Mouse (Mus musculus): ENCODE measurements around the gene Dnah6. TPM values are rescaled to one million over a fixed set of nuclear protein-coding genes. Genes with fewer than 3 reads are reported as not detected.

Dnah6 gene
- total RNA-seq, 2 experiments from 2014 or later = 0.22 to 0.45 TPM

- no peak for DNase-seq
- intact Hi-C loops (cut with DNase I) = no loop called here
Observed at GRCm38 (mm10) chr6:73162958-73163357, 58.5 kb downstream of the Dnah6 start.

- intact Hi-C loops (cut with DNase I) = no loop called here
- DNase-seq = no peak
Observed at GRCm38 (mm10) chr6:73161338-73161737, 60.1 kb downstream of the Dnah6 start.

DNA sequence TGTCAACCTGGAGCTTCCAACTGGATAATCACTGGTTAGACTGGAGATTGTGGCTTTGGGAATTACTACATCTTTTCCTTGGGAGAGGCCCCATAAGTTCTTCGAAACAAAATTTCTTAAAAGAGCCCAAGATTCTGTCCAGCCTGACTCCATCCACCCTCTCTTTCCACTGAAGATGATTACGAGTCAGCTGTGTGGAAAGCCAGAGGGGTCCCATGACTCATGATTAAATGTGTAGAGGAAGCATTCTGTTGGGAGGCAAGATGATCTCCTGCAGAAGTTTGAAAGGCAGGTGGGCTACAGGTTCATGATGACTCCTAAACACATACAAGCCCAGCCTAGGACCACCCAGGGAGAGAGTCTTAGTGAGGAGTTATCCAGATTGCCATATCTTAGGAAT, 66.0 kb downstream of the Dnah6 start:
- DNase-seq = no peak
- intact Hi-C loops (cut with DNase I) = loop anchor here (10.0 kb wide), 2 partner anchors 301 to 521 kb away; no protein-coding TSS in a partner anchor

DNA sequence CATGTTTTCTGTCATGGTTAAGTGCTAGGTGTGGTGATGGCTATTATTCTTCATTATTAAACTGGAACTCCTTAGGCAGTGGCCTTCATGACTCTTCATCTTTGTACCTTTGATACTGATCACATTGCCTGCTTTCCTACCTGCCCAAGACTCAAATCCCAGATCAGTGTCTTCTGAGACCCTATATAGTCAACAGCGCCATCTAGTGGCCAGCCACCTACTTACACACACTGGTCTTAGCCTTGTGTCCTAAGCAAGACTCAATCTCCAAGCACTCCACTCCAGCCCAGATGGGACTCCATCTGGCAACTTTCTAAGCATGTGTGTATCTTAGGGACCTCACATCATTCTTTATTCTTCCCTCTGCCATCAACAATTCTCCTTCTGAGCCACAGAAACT, 67.8 kb downstream of the Dnah6 start:
- intact Hi-C loops (cut with DNase I) = loop anchor here (1.0 to 10.0 kb wide), 6 partner anchors 74 to 519 kb away; no protein-coding TSS in a partner anchor

DNA sequence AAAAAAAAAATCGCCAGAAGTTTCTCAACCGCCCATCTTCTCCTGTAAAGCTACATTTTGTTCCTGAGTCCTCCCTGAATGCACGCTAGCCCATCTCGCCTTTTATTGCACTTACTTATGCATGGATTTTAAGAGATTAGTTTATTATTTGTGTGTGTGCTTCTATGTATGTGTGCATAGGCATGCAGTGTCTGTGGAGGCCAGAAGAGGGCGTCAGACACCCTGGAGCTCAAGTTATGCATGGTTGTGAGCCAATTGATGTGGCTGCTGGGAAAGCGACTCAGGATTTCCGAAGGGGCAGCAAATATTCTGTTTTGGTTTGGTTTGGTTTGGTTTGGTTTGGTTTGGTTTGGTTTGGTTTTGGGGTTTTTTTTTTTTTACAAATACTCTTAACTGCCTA, 78.0 kb downstream of the Dnah6 start:
- intact Hi-C loops (cut with DNase I) = no loop called here
- DNase-seq = no peak

More for the DNA sequence above, 67.8 kb downstream of the Dnah6 start:
- peak; percentile 82 to 89 for DNase-seq

DNA sequence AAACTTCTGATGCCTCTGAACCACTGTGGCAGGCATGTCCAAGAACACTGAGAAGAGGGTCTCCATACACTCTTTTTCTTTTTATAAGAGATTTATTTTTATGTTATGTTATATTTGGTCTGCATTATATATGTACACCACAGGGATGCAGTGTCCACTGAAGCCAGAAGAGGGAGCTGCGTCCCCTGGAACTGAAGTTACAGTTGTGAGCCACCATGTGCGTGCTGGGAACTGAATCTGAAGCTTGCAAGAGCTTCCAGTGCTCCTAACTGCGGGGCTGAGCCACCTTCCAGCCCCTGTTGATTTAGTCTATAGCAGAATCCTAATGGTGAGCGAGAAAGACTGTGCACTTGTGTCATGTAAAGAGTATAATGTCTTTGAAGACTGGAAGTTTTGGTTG, 78.7 kb downstream of the Dnah6 start:
- no peak for DNase-seq
- intact Hi-C loops (cut with DNase I) = no loop called here

GRCm38 (mm10) chr6:73140836-73141235, 80.6 kb downstream of the Dnah6 start:
- no peak for DNase-seq
- intact Hi-C loops (cut with DNase I) = no loop called here

- intact Hi-C loops (cut with DNase I) = no loop called here
- DNase-seq = no peak
Observed at GRCm38 (mm10) chr6:73132784-73133183, 88.7 kb downstream of the Dnah6 start.

- intact Hi-C loops (cut with DNase I) = no loop called here
- DNase-seq = no peak
Observed at GRCm38 (mm10) chr6:73127594-73127993, 93.9 kb downstream of the Dnah6 start.

DNA sequence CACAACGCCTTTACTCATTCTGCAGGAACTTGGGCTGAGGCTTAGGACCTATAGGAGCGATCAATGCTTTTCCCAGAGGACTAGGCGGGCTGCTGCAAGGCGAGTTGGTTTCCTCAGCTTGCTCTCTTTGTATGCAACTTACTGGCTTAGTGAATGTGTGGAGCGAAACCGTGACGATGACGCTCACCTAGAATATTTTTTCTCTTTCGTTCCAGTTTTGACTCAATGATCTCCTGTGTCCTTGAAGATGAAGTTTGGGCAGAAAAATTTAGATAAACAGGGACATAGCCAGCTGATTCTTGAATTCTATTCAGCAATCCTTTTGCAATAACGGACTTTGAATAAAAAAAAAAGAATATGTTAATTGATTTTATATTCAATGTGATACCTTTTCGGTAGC, 101.1 kb downstream of the Dnah6 start:
- intact Hi-C loops (cut with DNase I) = no loop called here
- DNase-seq = no peak

DNA sequence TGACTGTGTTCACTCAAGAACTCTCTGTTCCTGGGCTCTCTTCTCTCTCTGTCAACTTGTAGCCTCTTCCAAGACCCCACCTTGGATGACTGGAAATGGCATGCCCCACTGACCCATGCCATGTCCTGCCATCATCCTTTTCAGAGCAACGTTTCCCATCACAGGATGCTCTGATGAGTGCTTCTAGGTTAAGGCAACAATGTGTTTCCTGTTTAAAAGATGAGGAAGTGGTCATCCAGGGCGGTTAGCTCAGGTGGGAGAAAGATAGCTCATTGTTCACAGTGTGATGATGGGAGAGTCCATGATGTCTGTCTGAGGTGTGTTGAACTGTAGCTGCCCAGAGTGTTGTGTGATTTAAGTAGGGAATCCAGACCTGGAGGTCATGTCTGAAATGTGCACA, 107.6 kb downstream of the Dnah6 start:
- intact Hi-C loops (cut with DNase I) = no loop called here
- DNase-seq = no peak

- intact Hi-C loops (cut with DNase I) = no loop called here
- DNase-seq = peak in 1 of 2 experiments; percentile 14
Observed at GRCm38 (mm10) chr6:73113365-73113764, 108.1 kb downstream of the Dnah6 start.

GRCm38 (mm10) chr6:73093133-73093532, 128.3 kb downstream of the Dnah6 start:
- intact Hi-C loops (cut with DNase I) = no loop called here
- no peak for DNase-seq

DNA sequence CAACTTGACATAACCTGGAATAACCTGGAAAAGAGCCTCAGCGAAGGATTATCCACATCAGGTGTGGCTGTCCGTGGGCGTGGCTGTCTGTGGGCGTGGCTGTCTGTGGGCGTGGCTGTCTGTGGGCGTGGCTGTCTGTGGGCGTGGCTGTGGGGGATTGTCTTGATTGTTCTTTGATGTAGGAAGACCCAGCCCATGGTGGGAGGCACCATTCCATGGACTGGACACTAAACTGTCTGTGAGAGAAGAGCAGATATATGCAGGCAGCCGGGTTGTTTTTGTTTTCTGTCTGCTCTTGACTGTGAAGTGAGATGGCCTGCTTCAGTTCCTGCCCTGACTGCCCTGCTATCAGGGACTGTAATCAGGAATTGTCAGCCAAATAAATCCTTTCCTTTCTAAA, 130.6 kb downstream of the Dnah6 start:
- DNase-seq = no peak
- intact Hi-C loops (cut with DNase I) = no loop called here

- intact Hi-C loops (cut with DNase I) = no loop called here
- no peak for DNase-seq
Observed at GRCm38 (mm10) chr6:73082571-73082970, 138.9 kb downstream of the Dnah6 start.

DNA sequence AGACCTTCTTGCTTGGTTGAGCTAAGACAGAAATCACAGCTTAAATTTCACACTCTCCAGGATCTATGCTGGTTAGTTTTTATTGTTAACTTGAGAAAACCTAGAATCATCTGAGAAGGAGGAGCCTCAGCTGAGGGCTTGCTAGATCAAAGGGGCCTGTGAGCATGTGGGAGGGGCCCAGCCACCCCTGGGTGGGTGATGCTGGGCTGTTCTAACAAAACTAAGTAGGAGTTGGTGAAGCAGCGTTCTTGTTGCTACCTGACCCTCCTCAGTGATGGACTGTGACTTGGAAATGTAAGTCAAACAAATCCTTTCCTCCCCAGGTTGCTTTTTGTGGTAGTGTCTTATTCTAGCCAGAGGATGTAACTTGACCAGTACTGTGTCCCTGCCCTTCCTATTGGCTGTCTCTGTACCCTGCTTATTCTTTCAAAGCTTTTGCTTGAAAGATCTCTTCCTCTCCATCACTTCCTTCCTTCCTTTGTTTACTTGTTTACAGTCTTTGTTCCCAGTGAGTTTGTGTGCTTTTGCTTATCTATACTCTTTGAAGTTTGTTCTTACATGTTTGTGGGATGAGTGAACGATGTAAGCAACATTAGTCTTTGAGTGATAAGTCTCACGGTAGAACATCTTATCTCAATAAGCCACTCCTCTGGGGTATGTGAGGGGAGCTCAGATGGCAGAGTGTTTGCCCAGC, 149.2 kb downstream of the Dnah6 start:
- intact Hi-C loops (cut with DNase I) = no loop called here
- DNase-seq = no peak

DNA sequence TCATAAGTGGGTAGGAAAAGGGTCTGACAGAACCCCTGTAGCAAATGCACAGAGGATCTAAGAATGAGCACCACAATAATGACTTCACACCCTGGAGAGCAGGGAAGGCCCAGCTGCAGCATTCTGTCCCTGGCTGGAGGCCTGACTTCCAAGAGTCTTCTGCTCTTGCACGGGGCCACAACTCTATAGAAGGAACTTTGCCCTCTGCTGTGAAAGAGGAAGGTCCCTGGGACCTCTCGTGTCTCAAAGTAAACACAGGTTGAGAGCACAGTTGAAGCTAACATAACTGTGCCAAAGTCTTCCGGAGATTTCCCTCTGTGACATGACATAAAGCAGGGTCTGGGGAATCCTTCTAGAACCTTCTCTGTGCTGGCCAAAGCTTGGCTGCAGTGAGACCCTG, 150.2 kb downstream of the Dnah6 start:
- intact Hi-C loops (cut with DNase I) = no loop called here
- no peak for DNase-seq

- intact Hi-C loops (cut with DNase I) = no loop called here
- peak; percentile 18 to 20 for DNase-seq
Observed at GRCm38 (mm10) chr6:73070663-73071062, 150.8 kb downstream of the Dnah6 start.

- intact Hi-C loops (cut with DNase I) = loop anchor here (5.0 kb wide), 1 partner anchor 88 kb away; no protein-coding TSS in a partner anchor
- no peak for DNase-seq
Observed at GRCm38 (mm10) chr6:73064551-73064950, 156.9 kb downstream of the Dnah6 start.

DNA sequence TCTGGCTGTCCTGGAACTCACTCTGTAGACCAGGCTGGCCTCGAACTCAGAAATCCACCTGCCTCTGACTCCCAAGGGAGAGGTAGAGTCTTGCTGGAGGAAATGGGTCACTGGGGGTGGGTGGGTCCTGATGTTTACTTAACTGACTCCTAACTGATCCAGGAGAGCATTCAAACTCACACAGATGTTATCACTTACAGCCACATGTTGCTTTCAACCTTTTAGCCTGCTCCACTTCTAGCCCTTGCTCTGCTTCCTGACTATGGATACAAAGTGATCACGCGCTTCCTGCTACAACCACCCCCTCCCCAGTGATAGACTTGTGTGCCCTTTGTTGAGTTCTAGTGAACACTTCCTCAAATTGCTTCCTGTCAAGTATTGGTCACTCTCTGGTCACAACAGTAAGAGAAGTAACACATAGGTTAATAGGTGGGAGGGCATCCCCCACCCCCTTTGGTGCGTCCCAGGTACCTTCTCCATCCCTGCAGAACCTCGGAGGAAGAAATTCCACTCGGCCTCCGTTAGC, 161.8 kb downstream of the Dnah6 start:
- no peak for DNase-seq
- intact Hi-C loops (cut with DNase I) = loop anchor here (5.0 kb wide), 1 partner anchor 93 kb away; no protein-coding TSS in a partner anchor

GRCm38 (mm10) chr6:73059162-73059561, 162.3 kb downstream of the Dnah6 start:
- no peak for DNase-seq
- intact Hi-C loops (cut with DNase I) = no loop called here

- intact Hi-C loops (cut with DNase I) = no loop called here
Observed at GRCm38 (mm10) chr6:73055347-73055746, 166.1 kb downstream of the Dnah6 start.

More at GRCm38 (mm10) chr6:73055347-73055746, 166.1 kb downstream of the Dnah6 start:
- DNase-seq = no peak
